Mouse (Mus musculus) kidney, embryonic 15.5 days (tissue): ENCODE measurements around the gene Col9a1. TPM values are rescaled to one million over a fixed set of nuclear protein-coding genes. Genes with fewer than 3 reads are reported as not detected.

Experiments
- ATAC-seq: fragments of 200-750 bp; cut with Nextera tagmentation; replicated peaks from 2 replicates; pipeline ENCODE4 v1.8.0; 2017; ENCODE audit warnings: moderate TSS enrichment; ENCODE audit not compliant: low FRiP score
- H3K27ac ChIP-seq: fragments of 300-500 bp; sonication (generic); 2 replicates; pipeline ENCODE4 v1.5.1; 2015; ENCODE audit warnings: mild to moderate bottlenecking, inconsistent platforms
- H3K27me3 ChIP-seq: fragments of 300-500 bp; sonication (generic); 2 replicates; pipeline ENCODE4 v1.6.1; 2015; ENCODE audit warnings: inconsistent platforms
- H3K36me3 ChIP-seq: fragments of 300-500 bp; sonication (generic); 2 replicates; pipeline ENCODE4 v1.6.1; 2015; ENCODE audit warnings: inconsistent platforms
- H3K4me1 ChIP-seq: fragments of 300-500 bp; sonication (generic); 2 replicates; pipeline ENCODE4 v1.6.1; 2015; ENCODE audit warnings: inconsistent platforms
- H3K4me2 ChIP-seq: fragments of 300-500 bp; sonication (generic); 2 replicates; pipeline ENCODE4 v1.6.1; 2015; ENCODE audit warnings: moderate library complexity, mild to moderate bottlenecking, inconsistent platforms
- H3K4me3 ChIP-seq: fragments of 300-500 bp; sonication (generic); replicated peaks from 2 replicates; pipeline ENCODE4 v1.5.1; 2015; ENCODE audit warnings: mild to moderate bottlenecking, inconsistent platforms
- H3K9ac ChIP-seq: fragments of 300-500 bp; sonication (generic); 2 replicates; pipeline ENCODE4 v1.6.1; 2015; ENCODE audit warnings: mild to moderate bottlenecking, inconsistent platforms
- H3K9me3 ChIP-seq: fragments of 300-500 bp; sonication (generic); replicated peaks from 2 replicates; pipeline ENCODE4 v1.6.1; 2016; ENCODE audit warnings: inconsistent platforms
- WGBS: fragments of 180-500 bp; shearing (Covaris S2); methylation state at CpG from one replicate; pipeline ENCODE4 v1.1.7; 2015; ENCODE audit warnings: mixed read lengths; 5-methylcytosine and 5-hydroxymethylcytosine counted together
- polyA plus RNA-seq: library from polyadenylated mRNA; unstranded; fragments of >200 nt; fragmentation: Nextera tagmentation; extraction: Ambion mirVana; gene quantifications from 2 replicates; pipeline ENCODE4 v1.2.1, GENCODE M21; 2015

Gene Col9a1
- polyA plus RNA-seq, 1 experiment from 2014 or later: 12.7 TPM

DNA sequence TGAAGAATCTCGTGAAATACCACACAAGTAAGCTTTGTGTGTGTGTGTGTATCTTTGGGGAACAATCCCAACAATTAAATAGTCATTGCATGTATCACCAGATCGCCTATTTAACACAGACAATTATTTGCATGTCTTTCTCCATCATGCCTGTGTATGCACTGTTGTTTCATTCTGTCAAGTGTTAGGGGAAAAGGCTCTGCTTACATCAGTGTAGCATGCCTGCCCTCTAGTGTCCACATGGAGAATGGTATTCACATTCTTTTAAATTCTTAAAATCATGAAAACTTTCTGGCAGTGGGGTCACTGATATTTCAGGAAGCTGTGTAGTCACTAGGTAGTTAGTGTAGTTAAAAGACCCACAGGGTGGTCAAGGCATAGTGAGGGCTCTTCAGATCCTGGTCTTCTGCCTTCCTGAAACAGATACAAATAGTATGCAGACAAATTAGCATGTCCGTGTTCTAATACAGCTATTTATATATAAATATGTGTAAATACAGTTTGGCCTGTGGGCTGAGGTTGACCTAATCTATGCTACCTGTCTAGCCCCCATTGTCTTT, 71.8 kb downstream of the Col9a1 start:
- Histone ChIP-seq H3K27ac (no peak overlapping the region), H3K4me1 (no peaks in the 10 kb centered on the region), H3K9ac (no peak overlapping the region), H3K4me2 (no peak overlapping the region), H3K27me3 (no peaks in the 10 kb centered on the region), H3K36me3 (no peaks in the 10 kb centered on the region), H3K4me3 (no peak overlapping the region), H3K9me3 (no peaks in the 10 kb centered on the region)
- ATAC-seq: peak; percentile 43; the same call in 1 of the 2 replicates
- 52% methylated on average over 3 of the region's 3 CpGs for WGBS

DNA sequence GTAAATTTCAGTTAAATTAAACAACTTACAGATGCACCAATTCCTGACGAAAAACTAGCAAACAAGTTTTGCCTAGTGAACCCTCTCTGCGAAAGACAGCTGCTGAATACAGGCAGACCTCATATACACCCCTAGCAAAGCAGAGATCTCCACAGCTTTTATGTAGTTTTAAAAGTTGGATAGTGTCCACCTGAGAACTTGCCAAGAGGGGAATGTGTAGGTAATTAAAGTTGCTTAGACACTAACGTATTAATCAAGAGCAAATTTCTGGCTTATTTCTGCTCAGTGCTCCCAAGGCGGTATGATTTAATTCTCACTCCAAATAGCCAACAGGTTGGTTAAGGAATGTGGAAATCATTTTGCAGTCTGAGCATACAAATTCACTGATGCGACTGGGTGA, 80.6 kb downstream of the Col9a1 start:
- Histone ChIP-seq H3K27me3 (no peaks in the 10 kb centered on the region), H3K9me3 (no peaks in the 10 kb centered on the region), H3K36me3 (no peaks in the 10 kb centered on the region), H3K27ac (no peak overlapping the region), H3K4me3 (no peak overlapping the region), H3K4me1 (no peaks in the 10 kb centered on the region), H3K4me2 (no peak overlapping the region), H3K9ac (no peak overlapping the region)
- ATAC-seq: no peak
- 79% methylated on average over 5 of the region's 5 CpGs for WGBS

DNA sequence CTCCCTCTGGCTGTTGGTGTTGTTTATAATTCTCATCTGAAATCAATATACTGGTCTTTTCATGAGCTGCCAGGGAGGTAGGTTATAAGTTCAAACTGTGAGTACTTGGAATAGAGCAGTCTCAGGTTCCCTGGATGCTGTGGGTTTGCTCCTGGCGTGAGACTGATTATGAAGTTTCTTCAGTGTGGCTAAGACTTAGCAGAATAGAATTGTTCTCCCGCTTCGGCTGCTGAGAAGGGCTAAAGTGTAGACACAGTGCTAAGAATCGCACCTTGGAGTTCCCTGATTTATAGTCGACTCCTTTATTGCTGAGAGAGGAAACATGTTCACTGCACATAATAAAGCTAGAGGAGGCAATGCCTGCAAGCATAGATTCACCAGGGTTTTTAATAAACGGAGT, 82.0 kb downstream of the Col9a1 start:
- Histone ChIP-seq H3K9me3 (no peaks in the 10 kb centered on the region), H3K4me1 (no peaks in the 10 kb centered on the region), H3K4me2 (no peak overlapping the region), H3K9ac (no peak overlapping the region), H3K27ac (no peak overlapping the region), H3K36me3 (no peaks in the 10 kb centered on the region), H3K4me3 (no peak overlapping the region), H3K27me3 (no peaks in the 10 kb centered on the region)
- ATAC-seq: no peak
- 27% methylated on average over 6 of the region's 6 CpGs for WGBS

DNA sequence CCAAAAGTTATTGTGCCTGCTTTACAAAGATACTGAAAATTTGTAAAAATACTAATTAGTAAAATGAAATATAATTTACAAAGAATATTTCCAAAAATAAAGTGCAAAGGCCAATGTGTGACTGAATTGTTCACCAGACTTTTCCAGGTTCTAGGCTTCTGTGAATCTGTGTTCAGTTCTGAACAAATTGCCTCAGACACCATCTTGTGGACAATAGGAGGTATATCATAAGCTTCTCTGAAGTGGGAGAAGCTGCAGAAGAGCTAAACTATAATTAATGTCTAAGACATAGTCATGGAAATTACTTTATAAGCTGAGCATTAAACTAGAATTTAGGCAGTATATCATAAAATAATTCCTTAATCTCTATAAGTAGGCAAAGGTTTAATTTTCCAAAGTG, 83.8 kb downstream of the Col9a1 start:
- no peaks in the 10 kb centered on the region for H3K36me3 ChIP-seq
- no peak overlapping the region for H3K4me3 ChIP-seq
- H3K9ac ChIP-seq: no peak overlapping the region
- H3K9me3 ChIP-seq: no peaks in the 10 kb centered on the region
- H3K27ac ChIP-seq: no peak overlapping the region
- H3K27me3 ChIP-seq: no peaks in the 10 kb centered on the region
- H3K4me1 ChIP-seq: no peaks in the 10 kb centered on the region
- H3K4me2 ChIP-seq: no peak overlapping the region
- ATAC-seq: no peak

DNA sequence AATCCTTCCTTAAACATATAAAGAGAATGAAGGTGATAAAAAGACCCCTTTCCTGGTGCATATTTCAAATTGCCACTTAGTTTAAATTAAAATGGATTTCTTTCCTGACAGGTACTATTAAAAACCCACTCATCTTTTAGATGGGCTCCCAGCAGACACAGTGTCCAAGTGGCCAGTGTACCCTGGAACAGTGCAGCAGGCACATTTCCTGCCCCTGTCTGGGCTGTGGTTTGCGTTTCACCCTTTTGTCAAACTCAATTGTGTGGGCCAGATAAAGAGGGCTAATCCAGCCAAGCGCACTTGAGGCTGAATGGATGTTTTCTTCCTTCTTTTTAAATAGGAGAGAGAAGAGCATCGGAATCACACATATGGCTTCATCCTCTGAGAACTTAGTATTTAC, 89.6 kb downstream of the Col9a1 start:
- H3K9me3 ChIP-seq: no peaks in the 10 kb centered on the region
- no peak overlapping the region for H3K4me3 ChIP-seq
- H3K36me3 ChIP-seq: no peaks in the 10 kb centered on the region
- H3K4me1 ChIP-seq: no peaks in the 10 kb centered on the region
- no peak for ATAC-seq
- H3K27ac ChIP-seq: no peak overlapping the region
- no peak overlapping the region for H3K9ac ChIP-seq
- no peaks in the 10 kb centered on the region for H3K27me3 ChIP-seq
- H3K4me2 ChIP-seq: no peak overlapping the region
- 70% methylated on average over 3 of the region's 3 CpGs for WGBS

DNA sequence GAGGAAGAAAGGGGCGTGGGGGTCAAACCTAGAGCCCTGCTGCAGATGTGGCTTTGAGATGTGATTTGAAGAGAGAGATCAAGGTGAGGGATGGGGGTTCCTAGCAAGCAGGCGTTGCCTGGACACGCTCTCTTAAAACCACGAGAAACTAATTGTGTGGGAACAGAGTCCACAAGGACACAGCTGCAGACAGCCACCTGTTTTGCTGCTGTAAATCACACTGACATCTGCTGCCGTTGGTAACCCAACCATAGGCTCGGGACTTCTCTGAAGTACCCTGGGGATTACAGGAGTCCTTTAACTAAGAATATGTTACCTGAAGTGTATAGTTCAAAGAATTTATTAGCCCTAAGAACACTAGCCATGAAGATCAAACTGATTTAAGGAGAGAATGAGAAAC, 109.0 kb downstream of the Col9a1 start:
- Histone ChIP-seq H3K36me3 (no peaks in the 10 kb centered on the region), H3K9ac (no peak overlapping the region), H3K4me3 (no peak overlapping the region), H3K4me2 (no peak overlapping the region), H3K27me3 (no peaks in the 10 kb centered on the region), H3K4me1 (no peaks in the 10 kb centered on the region), H3K27ac (no peak overlapping the region), H3K9me3 (no peaks in the 10 kb centered on the region)
- WGBS: 11% methylated on average over 6 of the region's 6 CpGs
- ATAC-seq: peak; percentile 81

DNA sequence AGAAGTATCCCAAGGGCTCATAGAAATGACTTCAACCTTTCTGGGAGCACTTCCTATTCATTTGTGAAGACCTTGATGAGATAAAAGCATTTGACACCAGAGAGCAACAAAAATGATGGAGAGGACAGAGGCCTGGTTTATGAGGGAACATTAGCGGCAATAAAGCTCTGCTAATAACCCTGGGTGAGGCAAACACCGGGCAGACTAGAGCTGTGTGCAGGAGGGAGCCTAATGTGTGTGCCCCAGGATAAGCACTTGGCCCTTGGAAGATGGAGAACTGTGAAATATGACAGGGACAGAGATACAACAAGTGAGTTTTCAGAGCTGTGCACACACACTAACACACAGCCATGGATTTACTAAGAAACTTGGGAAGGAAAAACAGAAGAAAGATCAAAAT, 115.1 kb downstream of the Col9a1 start:
- 16% methylated on average over 2 of the region's 2 CpGs for WGBS
- Histone ChIP-seq H3K4me1 (no peaks in the 10 kb centered on the region), H3K9me3 (no peaks in the 10 kb centered on the region), H3K27me3 (no peaks in the 10 kb centered on the region), H3K4me2 (no peak overlapping the region), H3K9ac (no peak overlapping the region), H3K4me3 (no peak overlapping the region), H3K36me3 (no peaks in the 10 kb centered on the region), H3K27ac (no peak overlapping the region)
- no peak for ATAC-seq

DNA sequence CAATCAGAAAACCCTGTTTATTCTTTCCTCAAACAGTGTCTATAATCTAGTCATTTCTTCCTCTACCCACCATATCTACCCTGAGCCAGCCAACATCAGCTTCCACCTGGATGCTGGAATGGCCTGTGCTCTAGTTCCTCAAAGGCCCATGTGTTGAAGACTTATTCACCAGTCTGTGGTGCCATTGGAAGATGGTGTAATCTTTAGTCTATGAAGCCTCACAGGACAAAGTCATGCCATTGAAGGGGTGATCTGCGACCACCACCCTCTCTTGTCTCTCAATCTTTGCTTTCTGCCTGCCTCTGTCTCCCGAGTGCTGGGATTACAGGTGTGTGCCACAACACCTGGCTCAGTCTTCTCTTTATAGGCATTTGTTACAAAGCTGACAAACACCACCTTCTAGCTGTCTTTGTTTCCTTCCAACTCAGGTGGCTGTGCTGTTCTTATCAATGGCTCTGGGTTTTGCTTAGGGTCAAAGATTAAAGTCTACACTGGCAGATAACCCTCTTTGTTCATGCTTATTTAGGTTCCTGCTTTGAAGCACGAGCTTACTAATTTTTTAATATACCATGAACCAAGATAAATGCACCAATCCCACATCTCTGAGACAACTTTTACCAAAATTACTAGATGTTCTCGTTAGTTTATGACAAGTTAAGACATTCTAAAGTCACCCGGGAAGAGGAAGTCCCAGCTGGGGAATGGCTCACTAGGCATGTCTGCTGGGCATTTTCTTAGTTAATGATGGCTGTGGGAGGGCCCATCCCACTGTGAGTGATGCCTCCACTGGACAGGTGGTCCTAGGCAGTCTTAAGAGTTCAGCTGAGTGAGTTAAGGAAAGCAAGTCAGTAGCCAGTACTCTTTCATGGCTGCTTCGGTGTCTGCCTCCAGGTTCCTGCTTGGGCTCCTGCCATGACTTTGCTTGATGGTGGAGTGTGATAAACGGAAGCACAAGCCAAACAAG, 117.9 kb downstream of the Col9a1 start:
- Histone ChIP-seq H3K27ac (no peak overlapping the region), H3K9ac (no peak overlapping the region), H3K4me1 (no peaks in the 10 kb centered on the region), H3K4me2 (no peak overlapping the region), H3K9me3 (no peaks in the 10 kb centered on the region), H3K36me3 (no peaks in the 10 kb centered on the region), H3K4me3 (no peak overlapping the region), H3K27me3 (no peaks in the 10 kb centered on the region)
- ATAC-seq: no peak
- 71% methylated on average over 7 of the region's 7 CpGs for WGBS

DNA sequence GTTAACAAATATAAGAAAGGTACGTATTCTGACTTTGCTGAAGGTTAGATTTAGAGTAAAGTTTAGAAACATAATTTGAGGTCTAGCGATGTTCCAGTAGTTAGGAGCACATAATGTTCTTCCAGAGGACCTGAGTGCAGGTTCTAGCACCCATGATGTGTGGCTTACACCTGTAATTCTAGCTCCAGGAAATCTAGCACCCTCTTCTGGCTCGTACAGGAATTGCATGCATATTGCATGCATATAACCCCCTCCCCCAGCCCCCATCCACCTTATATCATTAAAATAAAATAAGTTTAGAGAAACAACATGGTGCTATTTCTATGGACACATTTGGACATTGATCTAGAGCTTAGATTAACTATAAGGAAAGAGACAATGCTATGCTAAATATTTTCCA, 123.3 kb downstream of the Col9a1 start:
- H3K4me1 ChIP-seq: no peaks in the 10 kb centered on the region
- H3K9ac ChIP-seq: no peak overlapping the region
- no peaks in the 10 kb centered on the region for H3K9me3 ChIP-seq
- no peak overlapping the region for H3K27ac ChIP-seq
- no peak overlapping the region for H3K4me2 ChIP-seq
- no peaks in the 10 kb centered on the region for H3K27me3 ChIP-seq
- ATAC-seq: no peak
- WGBS: 92% methylated on average over 3 of the region's 3 CpGs
- no peak overlapping the region for H3K4me3 ChIP-seq
- no peaks in the 10 kb centered on the region for H3K36me3 ChIP-seq

Other genes with a start within 250 kb of the Col9a1 start
- 66.0 and 77.7 TPM in 2 replicates for gene Sdhaf4, start 172.0 kb upstream of the Col9a1 start, polyA plus RNA-seq
- 31.8 and 32.5 TPM in 2 replicates for gene Fam135a, start 77.3 kb upstream of the Col9a1 start, polyA plus RNA-seq